Mouse (Mus musculus): ENCODE data around the gene Nap1l1.
A peak's percentile ranks its signal among the peaks of the same experiment; 100 is the strongest.

GRCm38 (mm10) chr10:111472686-111473510 lies at the start of gene Nap1l1:
- peak; percentile 15; the same call in 1 of the 2 replicates for TF ChIP-seq CTCF (IDR thresholded peaks at IDR 0.05)
- TF ChIP-seq EP300 (IDR thresholded peaks at IDR 0.05), result no peak

Measured in lung, postnatal 0 days (tissue).